Mouse (Mus musculus): ENCODE measurements at regions not wholly inside any gene's neighbourhood (a gene's known extent, or its start where the extent isn't known, plus 50 kb on each side); places are given as distances from the start of the nearest gene placed in this dataset.

GRCm38 (mm10) chr10:111089382-111089781 is 75.2 kb upstream of the Osbpl8 start:
- DNase-seq, result peak; percentile 27
- H3K9me3 ChIP-seq (ENCODE audit: low read depth, low read length), result no peaks in the 10 kb centered on the region
- no peak for ATAC-seq (ENCODE audit: insufficient read depth)
- no peaks in the 10 kb centered on the region for H3K27me3 ChIP-seq (ENCODE audit: insufficient read depth, low read length)
- H3K4me1 ChIP-seq (ENCODE audit: insufficient read depth), result no peaks in the 10 kb centered on the region
- 49% methylated on average over 5 of the region's 5 CpGs for WGBS
- TF ChIP-seq CTCF (IDR thresholded peaks at IDR 0.05; ENCODE audit: low read depth), result no peak
- H3K4me3 ChIP-seq (ENCODE audit: low read depth, low read length), result no peak overlapping the region
- H3K36me3 ChIP-seq (ENCODE audit: insufficient read depth), result no peaks in the 10 kb centered on the region
- H3K4me2 ChIP-seq, result no peak overlapping the region
- no peak overlapping the region for H3K27ac ChIP-seq (ENCODE audit: low read depth)
- no peak overlapping the region for H3K9ac ChIP-seq

- WGBS, result 75% methylated on average over 8 of the region's 8 CpGs
- TF ChIP-seq CTCF (IDR thresholded peaks at IDR 0.05; ENCODE audit: low read depth), result no peak
- no peak overlapping the region for H3K9ac ChIP-seq
Observed at GRCm38 (mm10) chr10:111085561-111085960, 75.6 kb upstream of the Zdhhc17 start.

GRCm38 (mm10) chr10:111084267-111084780 is 74.4 kb upstream of the Zdhhc17 start:
- DNase-seq, result no peak
- Histone ChIP-seq H3K4me1 (ENCODE audit: insufficient read depth) (no peaks in the 10 kb centered on the region), H3K4me2 (no peak overlapping the region), H3K27ac (ENCODE audit: low read depth) (no peak overlapping the region), H3K27me3 (ENCODE audit: insufficient read depth, low read length) (no peaks in the 10 kb centered on the region), H3K4me3 (ENCODE audit: low read depth, low read length) (no peak overlapping the region), H3K9ac (no peak overlapping the region), H3K9me3 (ENCODE audit: low read depth, low read length) (no peaks in the 10 kb centered on the region), H3K36me3 (ENCODE audit: insufficient read depth) (no peaks in the 10 kb centered on the region)
- WGBS, result 33% methylated on average over 4 of the region's 4 CpGs
- TF ChIP-seq CTCF (IDR thresholded peaks at IDR 0.05; ENCODE audit: low read depth), result no peak
- ATAC-seq (ENCODE audit: insufficient read depth), result no peak

More at GRCm38 (mm10) chr10:111085561-111085960, 75.6 kb upstream of the Zdhhc17 start:
- no peaks in the 10 kb centered on the region for H3K4me1 ChIP-seq (ENCODE audit: insufficient read depth)
- DNase-seq (no peak), ATAC-seq (ENCODE audit: insufficient read depth) (no peak)
- H3K4me2 ChIP-seq, result no peak overlapping the region
- no peak overlapping the region for H3K4me3 ChIP-seq (ENCODE audit: low read depth, low read length)
- no peak overlapping the region for H3K27ac ChIP-seq (ENCODE audit: low read depth)
- no peaks in the 10 kb centered on the region for H3K9me3 ChIP-seq (ENCODE audit: low read depth, low read length)
- H3K27me3 ChIP-seq (ENCODE audit: insufficient read depth, low read length), result no peaks in the 10 kb centered on the region
- no peaks in the 10 kb centered on the region for H3K36me3 ChIP-seq (ENCODE audit: insufficient read depth)

DNA sequence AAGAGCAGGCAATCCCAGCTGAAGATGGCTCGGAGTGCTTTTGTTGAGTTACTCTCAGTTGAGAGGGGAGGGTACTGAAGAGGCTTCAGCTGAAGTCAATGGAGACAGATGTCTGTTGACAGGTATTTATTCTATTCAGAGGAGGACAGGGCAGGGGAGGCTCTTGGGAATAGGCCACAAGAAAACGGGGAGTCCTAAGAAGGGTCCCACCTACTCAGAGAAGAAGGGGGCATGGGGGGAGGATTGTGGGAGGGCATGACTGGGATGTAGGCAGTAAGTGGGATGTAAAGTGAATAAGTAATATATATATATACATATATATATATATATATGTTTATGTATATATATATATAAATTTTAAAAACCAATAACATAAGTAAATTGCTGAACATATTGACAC is 73.9 kb upstream of the Zdhhc17 start:
- no peak for TF ChIP-seq CTCF (IDR thresholded peaks at IDR 0.05; ENCODE audit: low read depth)
- Histone ChIP-seq H3K4me3 (ENCODE audit: low read depth, low read length) (no peak overlapping the region), H3K4me1 (ENCODE audit: insufficient read depth) (no peaks in the 10 kb centered on the region), H3K4me2 (no peak overlapping the region), H3K9ac (no peak overlapping the region), H3K27me3 (ENCODE audit: insufficient read depth, low read length) (no peaks in the 10 kb centered on the region), H3K27ac (ENCODE audit: low read depth) (no peak overlapping the region), H3K9me3 (ENCODE audit: low read depth, low read length) (no peaks in the 10 kb centered on the region), H3K36me3 (ENCODE audit: insufficient read depth) (no peaks in the 10 kb centered on the region)
- WGBS, result 61% methylated on average over 2 of the region's 2 CpGs
- DNase-seq (no peak), ATAC-seq (ENCODE audit: insufficient read depth) (no peak)

DNA sequence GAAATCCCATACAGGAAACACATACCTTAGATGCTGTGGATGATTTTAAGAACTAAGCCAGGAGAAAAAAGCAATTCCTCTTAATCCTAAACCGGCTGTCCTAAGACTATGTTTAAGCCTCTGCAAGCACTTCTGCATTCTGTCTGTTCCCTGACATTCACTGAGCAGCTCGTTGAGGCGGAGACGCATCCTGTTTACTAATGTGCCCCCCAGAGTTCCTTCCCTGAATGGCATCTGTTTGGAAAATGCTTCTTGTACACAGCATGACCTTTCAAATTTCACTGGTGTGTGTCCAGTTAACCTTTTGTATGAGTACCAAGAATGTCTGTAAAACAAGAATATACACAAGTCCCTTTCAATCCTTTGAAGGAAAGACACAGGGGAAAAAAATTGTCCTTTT is 73.4 kb upstream of the Zdhhc17 start:
- Histone ChIP-seq H3K4me3 (ENCODE audit: low read depth, low read length) (no peak overlapping the region), H3K4me1 (ENCODE audit: insufficient read depth) (no peaks in the 10 kb centered on the region), H3K9me3 (ENCODE audit: low read depth, low read length) (no peaks in the 10 kb centered on the region), H3K27ac (ENCODE audit: low read depth) (no peak overlapping the region), H3K27me3 (ENCODE audit: insufficient read depth, low read length) (no peaks in the 10 kb centered on the region), H3K9ac (no peak overlapping the region), H3K36me3 (ENCODE audit: insufficient read depth) (no peaks in the 10 kb centered on the region), H3K4me2 (no peak overlapping the region)
- TF ChIP-seq CTCF (IDR thresholded peaks at IDR 0.05; ENCODE audit: low read depth), result peak; percentile 35
- ATAC-seq (ENCODE audit: insufficient read depth), result no peak
- DNase-seq, result peak; percentile 59
- WGBS, result 31% methylated on average over 4 of the region's 4 CpGs

- Histone ChIP-seq H3K4me3 (ENCODE audit: low read depth, low read length) (no peak overlapping the region), H3K36me3 (ENCODE audit: insufficient read depth) (no peaks in the 10 kb centered on the region), H3K27me3 (ENCODE audit: insufficient read depth, low read length) (no peaks in the 10 kb centered on the region), H3K9ac (no peak overlapping the region), H3K4me2 (no peak overlapping the region), H3K9me3 (ENCODE audit: low read depth, low read length) (no peaks in the 10 kb centered on the region), H3K27ac (ENCODE audit: low read depth) (no peak overlapping the region), H3K4me1 (ENCODE audit: insufficient read depth) (no peaks in the 10 kb centered on the region)
- 74% methylated on average over 10 of the region's 10 CpGs for WGBS
- no peak for ATAC-seq (ENCODE audit: insufficient read depth)
- DNase-seq, result no peak
- TF ChIP-seq CTCF (IDR thresholded peaks at IDR 0.05; ENCODE audit: low read depth), result no peak
Observed at GRCm38 (mm10) chr10:111080322-111080721, 70.4 kb upstream of the Zdhhc17 start.

GRCm38 (mm10) chr10:111079051-111079450 is 69.1 kb upstream of the Zdhhc17 start:
- Histone ChIP-seq H3K36me3 (ENCODE audit: insufficient read depth) (no peaks in the 10 kb centered on the region), H3K4me3 (ENCODE audit: low read depth, low read length) (no peak overlapping the region), H3K27me3 (ENCODE audit: insufficient read depth, low read length) (no peaks in the 10 kb centered on the region), H3K9ac (no peak overlapping the region), H3K4me1 (ENCODE audit: insufficient read depth) (no peaks in the 10 kb centered on the region), H3K4me2 (no peak overlapping the region), H3K9me3 (ENCODE audit: low read depth, low read length) (no peaks in the 10 kb centered on the region), H3K27ac (ENCODE audit: low read depth) (no peak overlapping the region)
- DNase-seq (no peak), ATAC-seq (ENCODE audit: insufficient read depth) (no peak)
- 63% methylated on average over 6 of the region's 6 CpGs for WGBS
- TF ChIP-seq CTCF (IDR thresholded peaks at IDR 0.05; ENCODE audit: low read depth), result no peak

GRCm38 (mm10) chr10:111077632-111078031 is 67.7 kb upstream of the Zdhhc17 start:
- no peak overlapping the region for H3K27ac ChIP-seq (ENCODE audit: low read depth)
- no peak for TF ChIP-seq CTCF (IDR thresholded peaks at IDR 0.05; ENCODE audit: low read depth)

More at GRCm38 (mm10) chr10:111077632-111078031, 67.7 kb upstream of the Zdhhc17 start:
- H3K9ac ChIP-seq, result no peak overlapping the region
- H3K36me3 ChIP-seq (ENCODE audit: insufficient read depth), result no peaks in the 10 kb centered on the region
- no peaks in the 10 kb centered on the region for H3K4me1 ChIP-seq (ENCODE audit: insufficient read depth)
- no peak for ATAC-seq (ENCODE audit: insufficient read depth)
- H3K27me3 ChIP-seq (ENCODE audit: insufficient read depth, low read length), result no peaks in the 10 kb centered on the region
- DNase-seq, result no peak
- 82% methylated on average over 4 of the region's 4 CpGs for WGBS
- H3K9me3 ChIP-seq (ENCODE audit: low read depth, low read length), result no peaks in the 10 kb centered on the region
- no peak overlapping the region for H3K4me3 ChIP-seq (ENCODE audit: low read depth, low read length)
- no peak overlapping the region for H3K4me2 ChIP-seq
